8 mouse cellular contexts compared by ENCODE assay signal in genomic region chr1:178449172-178449571, GRCm38 (mm10). TPM values are rescaled to one million over a fixed set of nuclear protein-coding genes. Genes with fewer than 3 reads are reported as not detected.
A peak's percentile ranks its signal among the peaks of the same experiment; 100 is the strongest.
DNase-seq lines count a peak whose midpoint lies in the region; ATAC-seq lines count a peak whose summit lies in the region.

No protein-coding gene starts in this region.

- ATAC-seq in inflammation-experienced regulatory T-cells, adult 6 months, result peak; percentile 70

- peak; percentile 81 to 92 for DNase-seq in adrenal gland, adult (ENCODE audit: inconsistent age in 2 of 2, low spot score in 1 of 2)
- DNase-seq in embryo, embryonic 10 days (ENCODE audit: low spot score), result peak; percentile 91
- DNase-seq in gastrocnemius, postnatal 25 days, result peak; percentile 63
- peak; percentile 58 to 60 for DNase-seq in left cerebral cortex, adult 8-10 months (ENCODE audit: low spot score in 2 of 2)
- peak; percentile 86 for DNase-seq in mesoderm, embryonic 11.5 days (ENCODE audit: low read depth, low spot score)
- DNase-seq in right cerebral cortex, postnatal 4 days, result peak; percentile 66
- DNase-seq in urinary bladder, postnatal 4 days (ENCODE audit: low spot score in 2 of 2), result peak; percentile 54 to 71

RNA-seq across cellular contexts. Expression of gene Efcab2, which starts 43.3 kb away (rescaled TPM):
- 10 to 100 TPM; 10.7 to 12.1 TPM for total RNA-seq in gastrocnemius, postnatal 25 days (2021)
- 1 to 10 TPM; 3.3 to 6.2 (median 3.6) TPM for polyA plus RNA-seq in inflammation-experienced regulatory T-cells, adult 6 months (2017; shearing (Covaris generic))
- total RNA-seq in left cerebral cortex, adult 8-10 months (2022), result 10 to 100 TPM in 3 of 4 experiments, 1 to 10 TPM in 1; 10.0 to 14.8 (median 13.1) TPM

Comparison
In these comparisons a context has a peak if more than half of its experiments do, and no peak if none do; other contexts are left out.
1. Peak in every context shown above with its lines: DNase-seq and ATAC-seq.